Mouse (Mus musculus) brown adipose tissue, adult 24 weeks (tissue): ENCODE results near the gene Fbxl17. TPM values are rescaled to one million over a fixed set of nuclear protein-coding genes. Genes with fewer than 3 reads are reported as not detected.

ENCODE experiments used
- H3K27ac ChIP-seq: fragments of 200-500 bp; replicated peaks from 2 replicates; pipeline ENCODE4 v1.5.1; 2012; ENCODE audit warnings: low read depth, mild to moderate bottlenecking, low read length
- H3K4me1 ChIP-seq: fragments of 200-500 bp; 2 replicates; pipeline ENCODE4 v1.6.1; 2012; ENCODE audit warnings: low read length, mixed read lengths; ENCODE audit not compliant: control insufficient read depth, insufficient read depth, insufficient read length
- H3K4me3 ChIP-seq: fragments of 200-500 bp; 2 replicates; pipeline ENCODE4 v1.5.1; 2012; ENCODE audit warnings: low read depth, mild to moderate bottlenecking, low read length, moderate library complexity; ENCODE audit not compliant: insufficient read depth
- polyA plus RNA-seq: library from polyadenylated mRNA; stranded (reverse); fragments of >200 nt; gene quantifications from 2 replicates; pipeline ENCODE4 v1.2.4, GENCODE M21; 2012; ENCODE audit not compliant: missing spikeins, insufficient read depth, insufficient read length

Gene Fbxl17
- polyA plus RNA-seq, 1 experiment: 9.7 TPM

GRCm38 (mm10) chr17:63037562-63037961 is 462.3 kb downstream of the Fbxl17 start:
- no peak overlapping the region for H3K27ac ChIP-seq
- no peak overlapping the region for H3K4me3 ChIP-seq
- H3K4me1 ChIP-seq: no peaks in the 10 kb centered on the region

GRCm38 (mm10) chr17:63033141-63033540 is 466.7 kb downstream of the Fbxl17 start:
- Histone ChIP-seq H3K27ac (no peak overlapping the region), H3K4me3 (no peak overlapping the region)

DNA sequence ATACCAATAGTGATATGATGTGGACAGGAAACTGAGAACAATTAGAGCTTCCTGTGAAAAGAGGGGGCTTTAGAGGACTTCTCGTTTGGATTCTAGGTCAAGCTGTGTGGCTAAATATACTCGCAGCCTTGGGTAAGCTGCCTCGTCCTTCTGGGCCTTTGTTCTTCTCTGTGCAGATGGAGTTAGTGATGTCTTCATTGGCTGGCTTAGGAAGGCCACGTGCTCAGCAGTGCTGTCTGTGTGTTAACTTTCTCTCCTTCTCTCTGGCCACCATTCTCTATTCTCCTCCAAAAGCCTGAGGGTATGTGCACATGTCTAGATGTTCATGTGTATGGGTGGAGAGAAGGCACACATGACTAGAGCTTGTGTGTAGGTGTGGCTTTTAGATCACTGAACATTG is 470.7 kb downstream of the Fbxl17 start:
- Histone ChIP-seq H3K4me3 (no peak overlapping the region), H3K4me1 (peaks cover 2% of the 10 kb centered on the region; the same call in 1 of the 2 replicates), H3K27ac (no peak overlapping the region)

More at GRCm38 (mm10) chr17:63033141-63033540, 466.7 kb downstream of the Fbxl17 start:
- H3K4me1 ChIP-seq: peaks cover 2% of the 10 kb centered on the region; the same call in 1 of the 2 replicates

GRCm38 (mm10) chr17:63025238-63025637 is 474.6 kb downstream of the Fbxl17 start:
- Histone ChIP-seq H3K4me1 (peaks cover 2% of the 10 kb centered on the region; the same call in 1 of the 2 replicates), H3K27ac (no peak overlapping the region), H3K4me3 (peak overlapping the region; percentile 16; the same call in 1 of the 2 replicates)

GRCm38 (mm10) chr17:63017605-63018167 is 482.1 kb downstream of the Fbxl17 start:
- Histone ChIP-seq H3K4me1 (no peaks in the 10 kb centered on the region), H3K27ac (no peak overlapping the region), H3K4me3 (no peak overlapping the region)

DNA sequence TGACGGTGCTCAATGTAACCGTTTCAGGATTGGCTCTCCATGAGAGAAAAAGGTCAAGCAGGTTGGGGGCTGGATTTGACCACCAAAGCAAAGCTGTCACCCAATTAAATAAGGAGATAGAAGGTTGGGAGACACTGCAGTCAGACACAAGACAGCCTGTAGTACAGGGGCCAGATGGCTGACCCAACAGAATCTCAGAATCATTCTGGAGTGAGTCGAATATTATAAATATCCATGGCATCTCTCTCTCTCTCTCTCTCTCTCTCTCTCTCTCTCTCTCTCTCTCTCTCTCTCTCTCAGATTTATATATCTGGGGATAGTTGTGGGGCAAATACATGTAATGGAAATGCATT is 487.3 kb downstream of the Fbxl17 start:
- Histone ChIP-seq H3K27ac (no peak overlapping the region), H3K4me3 (no peak overlapping the region), H3K4me1 (no peaks in the 10 kb centered on the region)

GRCm38 (mm10) chr17:63011893-63012570 is 487.8 kb downstream of the Fbxl17 start:
- Histone ChIP-seq H3K4me3 (no peak overlapping the region), H3K27ac (no peak overlapping the region), H3K4me1 (no peaks in the 10 kb centered on the region)

GRCm38 (mm10) chr17:63010830-63011229 is 489.0 kb downstream of the Fbxl17 start:
- Histone ChIP-seq H3K27ac (no peak overlapping the region), H3K4me3 (no peak overlapping the region), H3K4me1 (no peaks in the 10 kb centered on the region)

DNA sequence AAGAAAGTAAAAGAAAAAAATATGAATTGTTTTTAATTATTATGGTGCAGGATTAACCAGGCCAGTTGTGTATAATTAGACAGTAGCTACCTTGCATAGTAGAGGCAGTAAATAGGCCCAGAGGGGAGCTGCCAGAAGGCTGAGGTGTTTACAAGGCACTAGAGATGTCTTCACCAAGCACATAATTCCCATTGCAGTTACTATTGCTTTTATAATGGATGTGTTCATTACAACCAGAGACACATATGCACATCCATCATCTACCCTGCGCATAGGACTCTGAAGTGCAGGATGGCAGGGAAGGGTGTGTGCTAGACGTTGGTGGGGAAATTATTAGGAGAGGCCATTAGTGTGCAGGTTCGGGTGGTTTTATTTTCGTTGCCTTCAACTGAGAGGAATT is 491.0 kb downstream of the Fbxl17 start:
- Histone ChIP-seq H3K4me3 (no peak overlapping the region), H3K27ac (no peak overlapping the region)

GRCm38 (mm10) chr17:63008277-63008676 is 491.5 kb downstream of the Fbxl17 start:
- Histone ChIP-seq H3K4me3 (no peak overlapping the region), H3K4me1 (no peaks in the 10 kb centered on the region), H3K27ac (no peak overlapping the region)

More for the DNA sequence above, 491.0 kb downstream of the Fbxl17 start:
- no peaks in the 10 kb centered on the region for H3K4me1 ChIP-seq

DNA sequence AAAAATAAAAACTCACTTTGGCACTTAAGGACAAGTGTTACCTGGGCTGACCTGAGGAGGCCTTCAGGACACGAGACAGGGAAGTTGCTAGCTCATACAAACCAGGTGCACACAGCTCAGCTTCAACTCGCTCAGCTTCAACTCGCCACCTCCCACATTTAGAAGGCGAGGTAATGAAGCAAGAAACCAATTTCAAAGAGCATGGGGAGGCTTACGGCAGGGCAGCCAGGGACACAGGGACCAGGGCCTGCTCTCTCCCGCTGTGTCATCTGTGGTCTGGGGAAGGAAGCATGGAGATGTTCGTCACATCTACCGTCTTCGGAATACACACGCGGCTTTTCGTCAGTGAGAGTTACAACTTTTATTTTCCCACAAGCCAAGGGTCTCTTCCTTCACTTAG is 491.9 kb downstream of the Fbxl17 start:
- H3K4me1 ChIP-seq: no peaks in the 10 kb centered on the region
- H3K4me3 ChIP-seq: no peak overlapping the region
- H3K27ac ChIP-seq: no peak overlapping the region
